Mouse (Mus musculus) kidney, embryonic 15.5 days (tissue): ENCODE data around the gene Rbm4b. TPM values are rescaled to one million over a fixed set of nuclear protein-coding genes. Genes with fewer than 3 reads are reported as not detected.
"Not testable (repeated sequence)": the region's sequence is repeated elsewhere in the genome, so short reads cannot be mapped to it uniquely, and the experiment has no call there.

ENCODE experiments used
- ATAC-seq: fragments of 200-750 bp; cut with Nextera tagmentation; replicated peaks from 2 replicates; pipeline ENCODE4 v1.8.0; 2017; ENCODE audit warnings: moderate TSS enrichment; ENCODE audit not compliant: low FRiP score
- H3K27ac ChIP-seq: fragments of 300-500 bp; sonication (generic); 2 replicates; pipeline ENCODE4 v1.5.1; 2015; ENCODE audit warnings: mild to moderate bottlenecking, inconsistent platforms
- H3K27me3 ChIP-seq: fragments of 300-500 bp; sonication (generic); 2 replicates; pipeline ENCODE4 v1.6.1; 2015; ENCODE audit warnings: inconsistent platforms
- H3K36me3 ChIP-seq: fragments of 300-500 bp; sonication (generic); 2 replicates; pipeline ENCODE4 v1.6.1; 2015; ENCODE audit warnings: inconsistent platforms
- H3K4me1 ChIP-seq: fragments of 300-500 bp; sonication (generic); 2 replicates; pipeline ENCODE4 v1.6.1; 2015; ENCODE audit warnings: inconsistent platforms
- H3K4me2 ChIP-seq: fragments of 300-500 bp; sonication (generic); 2 replicates; pipeline ENCODE4 v1.6.1; 2015; ENCODE audit warnings: moderate library complexity, mild to moderate bottlenecking, inconsistent platforms
- H3K4me3 ChIP-seq: fragments of 300-500 bp; sonication (generic); replicated peaks from 2 replicates; pipeline ENCODE4 v1.5.1; 2015; ENCODE audit warnings: mild to moderate bottlenecking, inconsistent platforms
- H3K9ac ChIP-seq: fragments of 300-500 bp; sonication (generic); 2 replicates; pipeline ENCODE4 v1.6.1; 2015; ENCODE audit warnings: mild to moderate bottlenecking, inconsistent platforms
- H3K9me3 ChIP-seq: fragments of 300-500 bp; sonication (generic); replicated peaks from 2 replicates; pipeline ENCODE4 v1.6.1; 2016; ENCODE audit warnings: inconsistent platforms
- WGBS: fragments of 180-500 bp; shearing (Covaris S2); methylation state at CpG from one replicate; pipeline ENCODE4 v1.1.7; 2015; ENCODE audit warnings: mixed read lengths; 5-methylcytosine and 5-hydroxymethylcytosine counted together
- polyA plus RNA-seq: library from polyadenylated mRNA; unstranded; fragments of >200 nt; fragmentation: Nextera tagmentation; extraction: Ambion mirVana; gene quantifications from 2 replicates; pipeline ENCODE4 v1.2.1, GENCODE M21; 2015

Rbm4b gene
- polyA plus RNA-seq, 1 experiment from 2014 or later = 75.2 TPM

- peak overlapping the region; percentile 78 for H3K9ac ChIP-seq
- H3K27ac ChIP-seq = peak overlapping the region; percentile 98
- peaks cover 27% of the 10 kb centered on the region for H3K4me1 ChIP-seq
- not testable (repeated sequence) for ATAC-seq, H3K36me3 ChIP-seq, H3K9me3 ChIP-seq, H3K27me3 ChIP-seq
- peak overlapping the region; percentile 67 for H3K4me3 ChIP-seq
- peak overlapping the region; percentile 80 for H3K4me2 ChIP-seq
- WGBS = 76% methylated on average over 8 of the region's 8 CpGs
Measured at GRCm38 (mm10) chr19:4812334-4812949, 56.1 kb downstream of the Rbm4b start.

DNA sequence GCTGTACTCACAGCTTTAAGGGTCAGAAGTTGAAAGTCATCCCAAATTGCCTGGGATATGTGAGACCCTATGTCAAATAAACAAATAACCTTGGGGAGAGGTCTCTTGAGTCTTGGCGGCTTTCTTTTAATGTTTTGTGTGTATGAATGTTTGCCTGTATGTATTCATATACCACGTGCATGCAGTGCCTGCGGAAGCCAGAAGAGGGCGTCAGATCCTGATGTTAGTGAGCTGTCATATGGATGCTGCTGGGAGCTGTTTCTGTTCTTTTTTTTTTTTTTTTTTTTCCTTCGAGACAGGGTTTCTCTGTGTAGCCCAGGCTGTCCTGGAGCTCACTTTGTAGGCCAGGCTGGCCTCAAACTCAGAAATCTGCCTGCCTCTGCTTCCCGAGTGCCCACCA is 56.7 kb downstream of the Rbm4b start:
- Histone ChIP-seq H3K9me3 (no peaks in the 10 kb centered on the region), H3K36me3 (no peaks in the 10 kb centered on the region), H3K4me1 (peaks cover 22% of the 10 kb centered on the region), H3K4me3 (no peak overlapping the region), H3K9ac (no peak overlapping the region), H3K27ac (no peak overlapping the region), H3K27me3 (no peaks in the 10 kb centered on the region), H3K4me2 (no peak overlapping the region)
- ATAC-seq = no peak
- 85% methylated on average over 6 of the region's 6 CpGs for WGBS

Other genes starting within 250 kb of the Rbm4b start
- gene Pcx, start 246.0 kb upstream of the Rbm4b start, polyA plus RNA-seq = 30.4 and 35.2 TPM in 2 replicates
- gene Lrfn4, start 140.8 kb upstream of the Rbm4b start, polyA plus RNA-seq = 6.6 and 7.7 TPM in 2 replicates
- 79.8 and 80.5 TPM in 2 replicates for gene Rce1, start 130.9 kb upstream of the Rbm4b start, polyA plus RNA-seq
- gene Gm960, start 57.8 kb upstream of the Rbm4b start, polyA plus RNA-seq = 2.0 and 3.4 TPM in 2 replicates
- 2.7 and 2.9 TPM in 2 replicates for gene Sptbn2, start 45.3 kb upstream of the Rbm4b start, polyA plus RNA-seq
- 66.1 and 67.6 TPM in 2 replicates for gene Rbm4, start 37.4 kb downstream of the Rbm4b start, polyA plus RNA-seq
- 38.2 and 40.3 TPM in 2 replicates for gene Gm21992, start 55.1 kb downstream of the Rbm4b start, polyA plus RNA-seq
- 97.3 and 103 TPM in 2 replicates for gene Rbm14, start 55.1 kb downstream of the Rbm4b start, polyA plus RNA-seq
- gene Ccs, start 82.8 kb downstream of the Rbm4b start, polyA plus RNA-seq = 59.3 and 64.5 TPM in 2 replicates
- not detected in 2 replicates for gene Ccdc87, start 82.9 kb downstream of the Rbm4b start, polyA plus RNA-seq
- 48.2 and 58.1 TPM in 2 replicates for gene Ctsf, start 98.6 kb downstream of the Rbm4b start, polyA plus RNA-seq
- 10.6 and 12.0 TPM in 2 replicates for gene Actn3, start 121.4 kb downstream of the Rbm4b start, polyA plus RNA-seq
- gene Zdhhc24, start 122.2 kb downstream of the Rbm4b start, polyA plus RNA-seq = 10.8 and 12.0 TPM in 2 replicates
- gene Bbs1, start 150.1 kb downstream of the Rbm4b start, polyA plus RNA-seq = 5.2 and 6.7 TPM in 2 replicates
- gene Dpp3, start 171.8 kb downstream of the Rbm4b start, polyA plus RNA-seq = 96.4 and 108 TPM in 2 replicates
- gene Peli3, start 186.6 kb downstream of the Rbm4b start, polyA plus RNA-seq = 2.9 and 3.0 TPM in 2 replicates
- gene Mrpl11, start 205.7 kb downstream of the Rbm4b start, polyA plus RNA-seq = 108 and 125 TPM in 2 replicates
- 0.18 TPM in 1 of 2 replicates, not detected in the other for gene Npas4, start 233.8 kb downstream of the Rbm4b start, polyA plus RNA-seq